Mouse (Mus musculus): ENCODE data around the gene Timp1. TPM values are rescaled to one million over a fixed set of nuclear protein-coding genes. Genes with fewer than 3 reads are reported as not detected.

The Timp1 gene
- polyA plus RNA-seq, 1 experiment from 2014 or later = 23.1 TPM

Small RNA genes lying within 50 kb of the gene (microRNA-seq; reads per million reads assigned to microRNA genes)
- gene Gm24824 = not detected
- gene Mir5617 = not detected

Other genes starting within 250 kb of the Timp1 start
- gene Uba1, start 211.8 kb upstream of the Timp1 start, polyA plus RNA-seq (2015; fragmentation: Nextera tagmentation; extraction: Ambion mirVana) = 201 and 214 TPM in 2 replicates
- 102 and 113 TPM in 2 replicates for gene Cdk16, start 182.2 kb upstream of the Timp1 start, polyA plus RNA-seq (2015; fragmentation: Nextera tagmentation; extraction: Ambion mirVana)
- gene Usp11, start 166.3 kb upstream of the Timp1 start, polyA plus RNA-seq (2015; fragmentation: Nextera tagmentation; extraction: Ambion mirVana) = 43.9 and 47.8 TPM in 2 replicates
- 115 and 129 TPM in 2 replicates for gene Araf, start 72.4 kb upstream of the Timp1 start, polyA plus RNA-seq (2015; fragmentation: Nextera tagmentation; extraction: Ambion mirVana)
- 0.44 and 0.70 TPM in 2 replicates for gene Syn1, start 50.8 kb downstream of the Timp1 start, polyA plus RNA-seq (2015; fragmentation: Nextera tagmentation; extraction: Ambion mirVana)
- 6.1 and 8.2 TPM in 2 replicates for gene Cfp, start 61.4 kb downstream of the Timp1 start, polyA plus RNA-seq (2015; fragmentation: Nextera tagmentation; extraction: Ambion mirVana)
- gene Elk1, start 80.4 kb downstream of the Timp1 start, polyA plus RNA-seq (2015; fragmentation: Nextera tagmentation; extraction: Ambion mirVana) = 14.2 and 16.2 TPM in 2 replicates
- 59.7 and 62.0 TPM in 2 replicates for gene Uxt, start 91.9 kb downstream of the Timp1 start, polyA plus RNA-seq (2015; fragmentation: Nextera tagmentation; extraction: Ambion mirVana)
- 4.9 and 6.3 TPM in 2 replicates for gene Zfp182, start 192.2 kb downstream of the Timp1 start, polyA plus RNA-seq (2015; fragmentation: Nextera tagmentation; extraction: Ambion mirVana)
- gene Spaca5, start 198.2 kb downstream of the Timp1 start, polyA plus RNA-seq (2015; fragmentation: Nextera tagmentation; extraction: Ambion mirVana) = not detected in 2 replicates
- 1.2 and 1.9 TPM in 2 replicates for gene Zfp300, start 219.4 kb downstream of the Timp1 start, polyA plus RNA-seq (2015; fragmentation: Nextera tagmentation; extraction: Ambion mirVana)
- not detected in 2 replicates for gene Ssxa1, start 245.7 kb downstream of the Timp1 start, polyA plus RNA-seq (2015; fragmentation: Nextera tagmentation; extraction: Ambion mirVana)

Data from kidney, embryonic 15.5 days (tissue).